Mouse (Mus musculus) layer of hippocampus, postnatal 36 days (tissue): Measurements from ENCODE around the gene Lgals7. TPM values are rescaled to one million over a fixed set of nuclear protein-coding genes. Genes with fewer than 3 reads are reported as not detected.

Source experiments
- total RNA-seq, 2 experiments: library from RNA; stranded (reverse); gene quantifications; 2 replicates each; pipeline ENCODE4 v1.2.3; 2021

The Lgals7 gene
- total RNA-seq, 2 experiments from 2014 or later = not detected

Other genes with a start within 250 kb of the Lgals7 start
- 1 to 10 TPM; 1.2 to 1.7 TPM for gene Acp7, start 232.5 kb upstream of the Lgals7 start, total RNA-seq
- gene Fbxo27, start 171.0 kb upstream of the Lgals7 start, total RNA-seq = 10 to 100 TPM; 16.8 to 20.1 TPM
- 1 to 10 TPM in 1 of 2 experiments, under 1 TPM in 1; 0.92 to 1.3 TPM for gene Fbxo17, start 147.0 kb upstream of the Lgals7 start, total RNA-seq
- gene Mrps12, start 122.0 kb upstream of the Lgals7 start, total RNA-seq = 10 to 100 TPM; 55.7 to 56.6 TPM
- gene Sars2, start 121.9 kb upstream of the Lgals7 start, total RNA-seq = 10 to 100 TPM in 1 of 2 experiments, 1 to 10 TPM in 1; 9.9 to 11.6 TPM
- gene Ccer2, start 107.7 kb upstream of the Lgals7 start, total RNA-seq = under 1 TPM; 0.38 to 0.45 TPM
- 100 to 1,000 TPM; 156 to 162 TPM for gene Sirt2, start 97.1 kb upstream of the Lgals7 start, total RNA-seq
- 10 to 100 TPM; 25.3 to 29.2 TPM for gene Nfkbib, start 96.3 kb upstream of the Lgals7 start, total RNA-seq
- gene Rinl, start 74.9 kb upstream of the Lgals7 start, total RNA-seq = 1 to 10 TPM; 2.5 TPM
- gene Hnrnpl, start 55.3 kb upstream of the Lgals7 start, total RNA-seq = 100 to 1,000 TPM; 417 to 431 TPM
- 10 to 100 TPM; 60.8 to 61.8 TPM for gene Ech1, start 38.6 kb upstream of the Lgals7 start, total RNA-seq
- 1 to 10 TPM; 3.6 to 6.1 TPM for gene Lgals4, start 30.0 kb upstream of the Lgals7 start, total RNA-seq
- under 1 TPM; 0.22 to 0.35 TPM for gene Capn12, start 17.6 kb downstream of the Lgals7 start, total RNA-seq
- gene Actn4, start 98.5 kb downstream of the Lgals7 start, total RNA-seq = 100 to 1,000 TPM; 121 to 130 TPM
- 100 to 1,000 TPM; 190 to 196 TPM for gene Eif3k, start 118.0 kb downstream of the Lgals7 start, total RNA-seq
- 1 to 10 TPM; 1.7 to 1.9 TPM for gene Map4k1, start 118.2 kb downstream of the Lgals7 start, total RNA-seq